Mouse (Mus musculus) CD4-positive, CD25-positive, alpha-beta regulatory T cell, adult 2 months (primary cell): Measurements from ENCODE around the gene Phldb3.
"Not testable (repeated sequence)": the region's sequence is repeated elsewhere in the genome, so short reads cannot be mapped to it uniquely, and the experiment has no call there.

Source experiments
- DNase-seq: peaks from one replicate; pipeline ENCODE4 v3.0.0-alpha.2; 2012; ENCODE audit warnings: low read depth, low spot score

Gene Phldb3

DNA sequence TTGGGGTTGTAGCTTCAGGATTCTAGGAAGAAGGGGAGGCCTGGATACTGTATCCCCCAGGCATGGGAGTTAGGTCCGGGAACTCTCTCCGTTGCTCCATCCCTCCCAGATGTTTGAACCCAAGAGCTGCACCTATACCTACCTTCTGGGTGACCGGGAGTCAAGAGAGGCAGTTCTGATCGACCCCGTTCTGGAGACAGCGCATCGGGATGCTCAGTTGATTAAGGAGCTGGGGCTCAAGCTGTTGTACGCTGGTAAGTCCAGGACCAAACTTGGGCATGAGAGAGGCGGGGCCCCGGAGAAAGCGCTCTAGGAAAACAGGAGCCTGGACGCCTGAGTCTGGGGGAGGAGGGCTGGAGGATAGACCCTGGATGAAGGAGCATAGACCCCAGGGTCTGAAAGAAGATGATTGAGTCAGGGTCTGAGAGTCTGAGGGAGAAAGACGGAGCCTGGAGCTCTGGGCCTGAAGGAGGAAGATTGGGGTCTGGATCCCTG, 16.2 kb upstream of the Phldb3 start:
- no peak for DNase-seq

- no peak for DNase-seq
Observed at GRCm38 (mm10) chr7:24595464-24595863, 15.1 kb upstream of the Phldb3 start.

- DNase-seq = no peak
Observed at GRCm38 (mm10) chr7:24598121-24598520, 12.4 kb upstream of the Phldb3 start.

GRCm38 (mm10) chr7:24599211-24600067, 11.1 kb upstream of the Phldb3 start:
- peak; percentile 44 for DNase-seq

- peak; percentile 96 for DNase-seq
Observed at GRCm38 (mm10) chr7:24600941-24601597, 9.5 kb upstream of the Phldb3 start.

DNA sequence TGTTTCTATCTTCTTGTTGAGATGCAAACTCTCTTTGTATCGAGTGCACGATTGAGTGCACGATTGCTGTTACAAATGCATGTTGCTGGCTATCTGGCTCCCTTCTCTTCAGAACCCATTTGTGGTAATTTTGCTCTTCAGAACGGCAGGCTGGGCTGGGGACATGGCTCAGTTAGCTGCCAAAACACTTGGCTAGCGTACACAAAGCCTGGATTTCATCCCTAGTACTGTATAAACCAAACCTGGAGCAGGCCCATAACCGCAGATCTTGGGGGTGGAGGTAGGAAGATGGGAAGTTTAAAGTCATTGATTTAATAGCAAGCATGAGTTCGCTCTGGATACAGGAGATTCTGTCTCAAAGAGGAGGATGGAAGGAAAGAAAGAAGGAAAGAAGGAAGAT, 5.0 kb upstream of the Phldb3 start:
- DNase-seq = no peak

DNA sequence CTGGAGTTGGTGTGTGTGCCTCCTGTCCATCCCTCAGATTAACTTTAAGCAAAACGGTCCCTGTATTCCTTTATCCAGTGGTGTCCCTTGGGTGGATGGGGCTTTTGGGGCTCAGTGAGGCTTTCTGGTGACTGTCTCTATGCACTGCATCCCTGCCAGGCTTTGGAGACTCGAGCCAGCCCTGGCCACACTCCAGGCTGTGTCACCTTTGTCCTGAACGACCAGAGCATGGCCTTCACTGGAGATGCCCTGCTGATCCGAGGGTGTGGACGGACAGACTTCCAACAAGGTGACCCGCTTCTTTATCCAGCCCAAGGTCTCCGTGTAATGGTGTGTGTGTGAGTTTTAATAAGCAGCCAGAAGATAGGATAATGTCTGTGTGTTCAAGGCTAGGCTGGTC, 4.5 kb upstream of the Phldb3 start:
- no peak for DNase-seq

DNA sequence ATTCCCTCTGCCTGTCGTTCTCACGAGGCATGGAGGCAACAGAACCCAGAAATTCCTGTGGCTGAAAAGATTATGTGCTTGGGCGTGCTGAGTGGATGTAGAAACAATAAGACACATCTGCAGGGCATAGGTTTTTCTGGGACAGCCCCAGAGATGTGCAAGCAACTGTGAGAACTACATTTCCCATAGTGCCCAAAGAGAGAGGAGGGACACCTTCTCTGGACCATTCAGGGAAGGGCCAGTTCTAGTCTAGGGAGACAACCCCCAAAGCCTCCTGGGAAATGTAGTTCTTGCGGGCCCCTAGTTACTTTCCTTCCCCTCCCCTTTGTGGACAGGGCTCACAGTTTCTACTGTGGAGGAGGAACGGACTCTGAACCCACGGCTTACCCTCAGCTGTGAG, 2.5 kb upstream of the Phldb3 start:
- DNase-seq = peak; percentile 89

- peak; percentile 59 for DNase-seq
Observed at GRCm38 (mm10) chr7:24608561-24608960, 2.0 kb upstream of the Phldb3 start.

- DNase-seq = peak; percentile 95
Observed at GRCm38 (mm10) chr7:24610879-24611494, 424 bp downstream of the Phldb3 start.

- DNase-seq = no peak
Observed at GRCm38 (mm10) chr7:24611709-24612108, 1.1 kb downstream of the Phldb3 start.

DNA sequence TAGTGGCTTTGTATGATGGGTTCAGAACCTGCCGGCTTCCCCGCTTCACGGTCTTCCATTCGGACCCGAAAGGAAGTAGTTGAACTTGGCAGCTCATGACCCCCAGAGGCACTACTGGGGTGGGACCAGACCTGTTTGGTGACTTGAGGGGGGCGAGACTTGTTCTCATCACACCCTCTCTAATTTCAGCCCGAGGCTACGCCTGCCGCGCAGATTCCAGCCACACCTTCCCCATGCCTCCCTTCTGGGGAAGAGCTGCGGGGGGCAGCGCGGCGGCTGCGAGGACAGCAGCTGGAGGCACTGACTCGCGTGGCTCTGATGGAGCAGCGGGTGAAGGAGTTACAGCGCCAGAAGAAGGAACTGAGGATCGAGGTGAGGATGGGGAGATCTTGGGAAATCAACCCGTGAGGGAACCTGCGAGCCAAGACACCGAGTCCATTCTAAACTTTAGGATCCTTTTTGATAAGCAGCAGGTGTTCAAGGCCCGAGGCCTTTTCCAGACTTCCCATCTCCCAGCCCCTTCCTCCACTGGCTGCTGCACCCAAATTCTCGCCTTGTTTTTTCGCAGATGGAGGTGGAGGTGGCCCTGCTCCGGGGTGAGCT, 1.8 kb downstream of the Phldb3 start:
- DNase-seq = no peak

DNA sequence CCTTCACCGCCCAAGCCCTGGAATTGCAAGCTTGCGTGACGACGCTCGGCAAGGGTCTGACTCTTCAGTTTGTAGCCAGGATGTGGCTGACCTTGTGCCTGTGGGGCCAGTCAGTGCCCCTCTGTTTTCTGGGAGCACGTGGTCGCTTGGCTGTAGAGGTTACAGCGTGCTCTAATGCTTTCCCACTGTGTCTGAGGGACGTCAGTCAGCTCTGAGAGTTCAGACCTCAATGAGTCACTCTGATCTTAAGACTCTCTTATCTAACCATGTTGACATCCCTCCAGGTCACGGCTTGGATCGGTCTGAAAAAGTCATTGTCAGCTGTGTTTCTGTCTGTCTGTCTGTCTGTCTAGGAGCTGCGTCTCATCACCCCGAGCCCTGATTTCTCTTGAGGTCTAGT, 4.3 kb downstream of the Phldb3 start:
- DNase-seq = no peak

DNA sequence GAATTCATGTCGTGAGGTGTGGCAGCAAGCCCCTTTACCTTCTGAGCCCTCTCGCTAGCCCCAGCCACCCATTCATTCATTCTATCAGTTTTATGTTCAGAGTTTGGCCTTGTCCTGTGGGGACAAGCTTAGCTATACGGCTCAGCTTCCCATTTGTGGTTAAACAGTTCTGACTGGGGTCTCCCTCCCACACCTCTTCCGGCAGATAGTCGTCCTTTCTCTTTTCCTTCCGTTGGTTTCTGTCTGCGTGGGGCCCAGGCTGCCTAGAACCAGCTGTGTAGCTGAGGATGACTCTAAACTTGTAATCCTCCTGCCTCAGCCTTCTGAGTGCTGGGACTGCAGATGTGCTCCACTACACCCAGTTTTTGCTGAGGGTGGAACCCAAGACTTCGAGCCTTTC, 7.2 kb downstream of the Phldb3 start:
- DNase-seq = peak; percentile 34

DNA sequence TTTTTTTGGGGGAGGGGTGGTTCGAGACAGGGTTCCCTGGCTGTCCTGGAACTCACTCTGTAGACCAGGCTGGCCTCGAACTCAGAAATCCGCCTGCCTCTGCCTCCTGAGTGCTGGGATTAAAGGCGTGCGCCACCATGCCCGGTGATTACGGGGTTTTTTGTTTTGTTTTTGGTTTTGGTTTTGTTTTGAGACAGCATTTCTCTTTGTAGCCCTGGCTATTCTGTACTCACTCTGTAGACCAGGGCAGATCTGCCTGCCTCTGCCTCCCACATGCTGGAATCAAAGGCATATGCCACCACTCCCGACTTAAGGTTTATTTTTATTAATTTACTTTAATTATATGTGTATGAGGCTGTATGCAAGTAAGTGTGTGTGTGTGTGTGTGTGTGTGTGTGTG, 7.8 kb downstream of the Phldb3 start:
- not testable (repeated sequence) for DNase-seq

DNA sequence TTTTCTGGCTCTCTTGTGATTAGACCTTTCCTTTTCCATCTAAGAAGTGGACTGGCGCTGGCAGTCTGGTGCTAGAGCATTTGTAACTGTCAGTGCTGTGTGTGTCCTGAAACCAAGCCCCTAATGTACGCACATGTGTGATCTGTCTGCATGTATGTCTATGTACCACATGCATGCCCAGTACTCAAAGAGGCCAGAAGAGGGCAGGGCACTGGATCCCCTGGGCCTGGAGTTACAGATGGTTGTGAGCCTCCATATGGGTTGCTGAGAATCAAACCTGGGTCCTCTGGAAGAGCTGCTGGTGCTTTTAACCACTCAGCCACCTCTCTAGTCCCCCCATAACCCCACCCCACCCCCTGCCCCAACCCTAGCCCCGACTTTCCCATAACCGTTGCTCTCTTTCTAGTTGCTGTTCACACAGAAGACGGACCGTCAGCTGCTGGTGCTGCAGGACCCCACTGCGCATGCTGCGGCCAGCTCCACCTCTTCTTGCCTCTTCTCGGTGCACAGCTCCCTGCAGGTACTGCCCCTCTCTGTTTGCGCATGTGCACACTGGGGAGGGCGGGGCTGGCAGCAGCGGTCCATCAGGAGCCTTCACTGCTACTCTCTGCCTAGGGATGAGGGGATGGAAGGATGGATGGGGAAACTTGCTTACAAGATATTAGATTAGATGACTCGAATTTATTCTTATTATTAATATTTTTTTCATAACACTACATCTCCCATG, 9.3 kb downstream of the Phldb3 start:
- no peak for DNase-seq

GRCm38 (mm10) chr7:24621193-24621592, 10.6 kb downstream of the Phldb3 start:
- DNase-seq = peak; percentile 45

- no peak for DNase-seq
Observed at GRCm38 (mm10) chr7:24622967-24623366, 12.4 kb downstream of the Phldb3 start.

DNA sequence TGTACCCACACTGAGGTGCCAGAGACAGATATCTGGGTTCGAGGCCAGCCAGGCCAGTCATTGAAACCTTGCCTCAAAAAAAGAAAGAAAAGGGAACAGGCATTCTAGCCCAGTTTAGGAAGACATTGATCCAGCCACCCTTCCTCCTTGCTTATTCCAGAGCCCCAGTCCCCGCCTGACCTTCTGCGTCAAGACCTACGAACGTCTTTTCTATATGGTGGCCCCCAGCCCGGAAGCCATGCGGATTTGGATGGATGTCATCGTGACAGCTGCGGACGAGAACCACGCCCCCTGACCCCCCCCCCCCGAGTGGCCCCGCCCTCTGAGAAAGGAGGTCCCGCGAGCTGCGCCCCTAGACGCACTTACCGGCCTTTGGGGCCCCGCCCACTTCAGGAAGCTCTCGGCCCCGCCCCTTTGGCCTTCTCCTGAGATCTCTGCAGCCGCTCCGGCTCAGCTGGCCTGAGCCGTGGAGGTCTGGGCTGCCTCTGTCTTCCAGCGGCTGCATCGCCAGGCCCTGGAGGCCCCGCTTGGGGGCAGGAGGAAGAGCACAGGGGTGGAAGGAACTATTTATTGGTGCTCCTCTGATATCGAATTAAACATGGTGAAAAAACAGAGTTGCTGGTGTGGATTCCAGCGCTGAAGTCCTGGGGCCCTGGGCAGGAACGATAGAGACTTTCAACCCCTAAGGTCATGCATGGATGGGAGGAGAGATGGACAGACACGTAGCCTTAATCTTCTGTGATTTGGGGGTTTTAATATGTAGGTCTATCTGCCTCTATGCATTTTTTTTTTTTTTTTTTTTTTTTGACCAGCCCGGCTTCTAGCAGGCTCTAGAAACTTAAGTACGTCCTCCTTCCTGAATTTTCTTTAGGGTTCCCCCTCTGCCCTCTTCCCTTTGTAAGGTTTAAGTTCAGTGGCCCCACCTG, 18.4 kb downstream of the Phldb3 start:
- peak; percentile 80 for DNase-seq

- DNase-seq = no peak
Observed at GRCm38 (mm10) chr7:24629672-24630071, 19.1 kb downstream of the Phldb3 start.
